Mouse (Mus musculus) spleen, adult 18-20 months (tissue): ENCODE data around the gene Nprl2.
"Not testable (repeated sequence)": the region's sequence is repeated elsewhere in the genome, so short reads cannot be mapped to it uniquely, and the experiment has no call there.

Experiments
- DNase-seq, 2 experiments: peaks; one replicate each; pipeline ENCODE4 v3.0.0; 2022; ENCODE audit warnings: mixed read lengths in 2 of 2

The Nprl2 gene

DNA sequence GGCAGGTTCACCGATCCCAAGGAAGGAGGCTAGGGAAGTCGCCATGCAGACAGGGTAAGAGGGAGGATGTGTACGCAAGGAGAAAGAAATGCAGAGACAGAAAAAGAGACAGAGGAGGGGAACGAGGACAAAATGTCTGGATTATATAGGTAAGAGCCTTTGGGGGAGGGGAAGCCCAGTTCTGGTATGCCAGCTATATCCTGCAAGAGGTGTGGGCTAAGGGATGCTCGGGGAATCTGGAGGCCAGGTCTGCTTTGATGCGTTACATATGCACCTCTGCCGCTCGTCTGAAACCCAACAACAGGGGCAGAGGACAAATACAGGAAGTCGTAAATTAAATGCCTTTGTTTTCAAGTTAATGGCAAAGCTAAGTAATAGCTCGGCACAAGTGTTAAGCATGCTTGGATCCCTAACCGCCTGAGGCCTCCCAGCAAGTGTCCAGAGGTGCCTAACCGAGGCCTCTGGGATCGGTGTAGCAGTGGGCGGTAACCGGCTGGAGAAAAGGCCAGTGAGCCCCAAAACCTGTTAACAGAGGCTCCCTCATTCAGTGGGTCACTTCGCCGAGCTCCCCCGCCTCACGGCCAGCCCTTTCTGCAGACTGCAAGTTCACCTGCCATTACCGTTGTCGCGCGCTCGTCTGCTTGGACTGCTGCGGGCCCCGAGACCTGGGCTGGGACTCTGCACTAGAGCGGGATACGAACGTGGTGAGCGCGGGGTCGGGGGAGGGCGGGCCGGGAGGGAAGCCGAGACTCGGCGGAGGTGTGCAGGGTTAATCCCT is 11.7 kb downstream of the Nprl2 start:
- peak; percentile 54 for DNase-seq

DNA sequence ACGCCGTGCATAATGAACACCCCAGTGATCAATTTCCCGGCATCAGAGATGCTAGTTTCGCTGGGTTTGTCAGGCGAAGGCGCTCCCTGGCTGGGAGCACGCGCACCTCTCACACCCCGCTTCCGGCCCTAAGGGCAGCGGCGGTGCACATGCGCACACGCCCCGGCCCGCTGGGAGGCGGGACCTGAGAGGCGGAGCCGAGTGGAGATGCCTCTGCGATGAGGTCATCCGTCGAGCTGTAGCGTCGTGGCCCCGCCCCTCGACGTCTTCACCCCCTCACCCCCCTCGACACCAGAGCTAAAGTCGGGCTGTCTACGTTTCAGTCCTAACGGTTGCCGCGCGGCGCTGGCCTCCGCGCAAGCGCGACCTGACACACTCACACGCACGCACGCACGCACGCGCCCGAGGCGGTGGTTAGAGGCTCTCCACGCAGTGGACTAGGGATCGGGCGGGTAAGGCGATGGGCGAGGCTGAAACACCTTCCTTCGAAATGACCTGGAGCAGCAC is 12.3 kb downstream of the Nprl2 start:
- peak; percentile 93 for DNase-seq

DNA sequence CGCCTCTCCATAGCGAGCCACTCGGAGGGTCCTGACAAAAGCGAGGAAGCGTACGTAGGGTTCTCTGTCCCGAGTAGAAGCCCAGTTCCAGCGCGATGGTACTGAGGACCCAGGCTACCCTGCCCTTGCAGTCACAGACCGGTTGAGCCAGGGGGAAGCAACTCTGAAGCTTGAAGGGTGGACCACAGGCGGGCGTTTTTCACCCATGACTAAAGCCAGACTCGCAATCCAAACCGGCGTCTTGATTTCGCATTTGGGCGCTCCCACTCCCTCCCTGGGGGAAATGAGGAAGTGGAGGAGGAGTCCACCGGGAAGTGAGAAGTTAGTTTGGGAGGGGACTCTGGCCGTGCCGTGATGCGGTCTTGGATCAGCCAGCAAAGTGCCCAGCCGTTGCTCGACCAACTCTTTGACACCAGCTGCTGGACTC is 13.0 kb downstream of the Nprl2 start:
- DNase-seq, result no peak

DNA sequence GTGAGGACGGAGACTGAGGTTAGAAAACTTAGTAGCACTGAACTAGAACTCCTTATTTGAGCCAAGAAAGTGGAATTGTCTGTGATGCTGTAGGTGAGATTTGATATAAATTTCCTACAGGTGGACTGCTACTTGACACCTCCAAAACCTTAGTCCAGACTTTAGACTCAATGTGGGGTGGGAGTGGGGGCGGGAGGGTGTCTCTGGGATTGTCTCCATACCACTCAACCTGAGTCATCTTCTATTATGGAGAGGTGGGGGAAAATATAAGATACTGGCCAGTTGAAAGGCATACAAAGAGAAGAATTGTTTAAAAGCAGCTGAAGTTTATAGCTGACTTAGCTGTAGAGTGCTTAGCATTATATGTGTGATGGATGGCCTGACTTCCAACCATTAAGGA is 13.7 kb downstream of the Nprl2 start:
- DNase-seq, result no peak

DNA sequence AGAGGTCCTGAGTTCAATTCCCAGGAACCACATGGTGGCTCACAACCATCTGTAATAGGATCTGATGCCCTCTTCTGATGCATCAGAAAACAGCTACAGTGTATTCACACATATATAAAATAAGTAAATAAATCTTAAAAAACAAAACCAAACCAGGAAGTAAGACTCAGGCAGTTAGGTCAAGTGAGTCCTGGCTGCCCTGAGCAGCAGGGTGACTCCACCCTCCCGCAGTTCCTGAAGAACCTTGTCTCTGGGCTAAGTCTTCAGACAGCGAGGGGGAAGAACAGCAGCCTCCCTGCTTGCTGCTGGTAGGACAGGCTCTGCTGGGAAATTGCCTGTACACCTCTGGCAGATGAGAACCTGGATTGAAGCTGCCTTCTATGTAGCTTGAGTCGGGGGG is 14.3 kb downstream of the Nprl2 start:
- DNase-seq, result no peak

DNA sequence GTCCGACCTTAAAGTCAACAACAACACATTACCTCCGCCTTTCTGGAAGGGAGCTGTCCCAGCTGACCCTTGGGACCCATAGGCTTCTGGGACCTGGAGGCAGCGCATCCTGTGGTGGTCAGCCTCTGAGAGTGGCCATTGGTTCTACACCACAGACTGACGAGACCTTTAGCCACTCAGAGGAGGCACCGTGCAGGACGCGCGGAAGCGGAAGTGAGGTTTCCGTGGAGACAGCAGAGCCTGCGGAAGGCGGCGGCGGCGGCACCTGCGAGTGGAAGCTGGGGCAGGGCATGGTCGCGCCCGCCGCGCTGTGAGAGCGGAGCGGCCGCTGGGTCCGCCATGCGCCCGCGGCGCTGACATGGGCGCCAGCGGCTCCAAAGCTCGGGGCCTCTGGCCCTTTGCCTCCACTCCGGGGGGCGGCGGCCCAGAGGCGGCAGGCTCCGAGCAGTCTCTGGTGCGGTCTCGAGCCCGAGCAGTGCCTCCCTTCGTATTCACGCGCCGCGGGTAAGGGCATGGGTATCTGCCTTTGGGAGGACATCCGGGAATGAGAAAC is 21.1 kb downstream of the Nprl2 start, which contains the start of gene Tusc2:
Tusc2 (plus strand) TSS at position 227 of the 553 bp plus-strand sequence.
- peak; percentile 85 to 87 for DNase-seq

DNA sequence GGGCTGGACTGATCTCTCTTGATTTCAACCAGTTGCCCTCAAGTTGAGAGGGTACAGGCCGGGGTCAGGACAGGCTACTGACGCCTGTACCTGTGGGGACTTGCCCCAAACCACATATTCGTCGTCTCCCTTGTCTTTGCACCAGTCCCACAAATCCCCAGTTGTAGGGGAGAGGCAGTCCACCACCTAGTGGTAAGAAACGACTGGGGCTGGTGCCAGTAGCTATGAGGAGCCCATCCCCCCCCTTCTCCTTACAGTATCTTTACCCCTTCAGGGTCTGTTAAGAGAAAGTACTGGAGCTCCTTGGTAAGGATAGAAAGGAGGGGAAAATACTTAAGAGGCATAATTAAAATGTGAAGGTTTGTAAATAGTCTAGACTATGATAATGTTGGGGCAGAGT is 23.5 kb downstream of the Nprl2 start:
- DNase-seq, result not testable (repeated sequence)

DNA sequence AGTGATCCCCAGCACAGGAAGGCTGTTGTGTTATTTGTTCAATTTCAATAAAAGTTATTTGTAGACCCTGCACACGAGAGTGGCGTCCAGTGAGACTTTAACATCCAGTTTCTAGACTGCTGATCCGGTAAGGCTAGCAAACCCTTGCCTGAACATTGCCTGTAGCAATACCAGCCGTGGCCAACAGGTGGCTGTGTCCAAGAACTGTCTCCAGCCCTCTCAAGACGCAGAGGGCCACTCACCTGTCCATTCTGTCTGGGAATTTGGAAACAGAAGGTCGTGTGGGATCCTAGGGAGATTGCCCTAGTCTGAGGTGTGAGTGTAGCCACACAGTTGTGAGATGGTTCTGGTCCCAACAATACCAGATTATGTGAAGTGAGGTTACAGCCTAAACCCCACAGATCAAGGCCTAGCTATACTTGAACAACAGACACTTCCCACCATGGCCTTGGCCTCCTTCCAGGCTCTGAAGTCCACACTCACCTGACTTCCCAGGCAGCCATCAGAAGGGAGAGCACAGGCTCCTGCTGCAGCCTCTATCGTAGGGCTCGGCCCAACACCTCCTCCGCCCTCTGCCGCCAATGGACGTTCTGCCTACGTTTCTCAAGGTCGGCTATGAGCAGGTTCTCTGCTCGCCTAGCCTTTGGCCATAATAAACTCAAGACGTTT is 24.1 kb downstream of the Nprl2 start:
- DNase-seq, result peak; percentile 63 to 85

DNA sequence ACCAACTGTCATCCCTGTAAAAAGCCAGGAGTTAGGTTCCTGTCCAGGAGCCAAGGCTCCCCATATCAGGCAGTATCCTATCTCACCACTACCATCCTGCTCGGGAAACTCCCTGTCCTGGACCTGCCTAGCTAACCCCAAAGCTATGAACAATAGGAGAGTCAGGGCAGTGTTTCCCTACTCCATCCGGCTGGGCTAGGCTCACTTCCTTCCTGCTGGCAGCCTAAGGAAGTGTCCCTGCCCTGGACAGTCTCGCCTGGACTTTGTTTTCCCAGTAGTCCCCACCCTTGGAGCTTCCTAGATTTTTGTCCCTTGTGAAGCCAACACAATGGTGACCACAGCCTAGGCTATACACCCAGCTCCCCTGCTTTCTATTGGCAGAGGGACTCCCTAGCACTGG is 24.8 kb downstream of the Nprl2 start:
- DNase-seq, result no peak

DNA sequence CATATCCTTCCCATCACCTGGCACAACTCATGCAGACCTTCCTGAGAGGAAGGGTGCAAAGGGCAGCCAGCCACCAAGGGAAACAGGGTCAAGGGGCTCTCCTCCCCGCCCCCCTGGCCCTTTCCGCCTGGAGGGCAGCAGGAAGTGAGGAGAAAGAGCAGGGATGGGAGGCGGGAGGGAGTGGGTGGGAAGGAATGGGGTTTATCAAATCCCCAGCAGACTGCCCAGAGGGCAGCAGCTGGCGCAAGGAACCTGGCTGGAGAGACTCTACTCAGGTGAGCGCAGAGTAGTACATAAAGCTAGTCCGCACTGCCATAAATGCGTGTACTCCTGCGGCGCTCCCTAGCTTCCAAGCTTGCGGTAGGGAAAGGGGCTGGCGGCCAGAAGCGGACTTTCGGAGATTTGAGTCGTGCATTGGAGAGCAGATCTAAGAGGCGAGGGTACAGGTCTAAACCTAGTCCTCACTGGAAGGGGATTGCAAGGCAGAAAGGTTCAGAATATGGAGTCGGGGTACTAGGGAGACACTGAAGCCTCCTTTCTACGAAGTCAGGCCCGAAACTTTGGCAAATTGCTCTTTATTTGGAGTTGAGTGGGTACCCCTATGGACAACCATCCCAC is 25.8 kb downstream of the Nprl2 start, which contains the start of gene Hyal2:
Hyal2 (plus strand) TSS at position 244 of the 618 bp plus-strand sequence.
- DNase-seq, result no peak

DNA sequence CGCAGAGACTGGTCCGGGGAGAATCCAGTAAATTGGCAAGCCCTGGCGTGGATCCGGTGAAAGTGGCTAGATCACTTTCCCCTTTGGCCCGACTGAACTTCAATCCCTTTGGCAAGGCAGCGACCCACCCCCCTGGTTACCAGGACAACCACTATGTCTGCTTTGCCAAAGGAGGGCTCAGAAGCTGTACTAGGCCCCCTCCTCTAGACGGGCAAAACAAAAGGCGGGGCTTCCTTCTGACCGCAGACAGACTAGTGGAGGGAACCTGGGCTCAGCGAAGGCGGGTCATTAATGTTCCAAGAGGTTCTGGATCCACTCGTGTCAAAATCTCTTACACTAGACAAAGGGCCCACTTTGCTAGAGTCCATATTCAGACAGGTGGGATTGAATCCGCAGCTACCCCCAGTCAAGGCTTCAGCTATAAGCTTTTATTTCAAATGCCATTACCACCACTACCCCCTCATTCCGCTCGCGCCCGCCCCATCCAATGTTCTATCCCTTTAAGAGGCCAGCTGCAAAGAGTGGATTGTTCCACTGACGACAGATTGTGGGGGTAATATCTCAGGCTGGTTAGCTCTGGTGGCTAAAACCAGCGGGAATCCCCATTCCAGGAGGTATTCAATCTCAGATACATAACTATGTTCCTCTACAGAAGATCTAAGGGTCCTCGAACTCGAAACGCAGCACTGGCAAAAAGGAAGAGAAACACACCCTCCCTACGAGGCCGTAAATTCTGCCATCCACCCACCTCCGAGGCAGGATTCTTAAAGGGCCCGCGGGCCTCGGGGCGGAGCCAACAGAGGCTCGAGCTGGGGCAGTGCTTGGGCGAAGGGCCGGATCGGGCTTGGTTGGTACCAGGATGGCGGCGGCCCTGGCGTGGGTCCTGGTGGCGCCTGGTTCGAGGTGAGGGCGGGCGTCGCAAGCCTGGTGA is 26.6 kb downstream of the Nprl2 start:
- DNase-seq, result peak; percentile 71 to 80

DNA sequence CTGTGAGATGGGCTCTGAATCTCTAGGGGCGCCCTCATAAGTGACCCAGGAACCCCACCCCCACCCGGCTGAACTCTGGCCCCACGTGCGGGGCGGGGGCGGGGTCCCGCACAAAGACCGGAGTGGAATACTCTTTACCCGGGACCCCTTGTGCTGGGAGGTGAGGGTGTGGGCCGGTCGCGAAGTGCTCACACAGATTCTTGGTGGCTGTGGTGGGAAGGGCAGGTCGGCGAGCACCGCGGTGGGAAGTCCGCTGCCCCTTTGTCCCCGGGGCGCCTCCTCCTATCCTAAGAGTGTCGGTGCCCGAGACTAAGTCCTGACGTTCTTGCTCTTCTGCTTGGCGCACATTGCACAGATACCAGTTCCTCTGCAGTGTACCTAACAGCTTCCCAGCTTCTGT is 27.2 kb downstream of the Nprl2 start:
- DNase-seq, result no peak

DNA sequence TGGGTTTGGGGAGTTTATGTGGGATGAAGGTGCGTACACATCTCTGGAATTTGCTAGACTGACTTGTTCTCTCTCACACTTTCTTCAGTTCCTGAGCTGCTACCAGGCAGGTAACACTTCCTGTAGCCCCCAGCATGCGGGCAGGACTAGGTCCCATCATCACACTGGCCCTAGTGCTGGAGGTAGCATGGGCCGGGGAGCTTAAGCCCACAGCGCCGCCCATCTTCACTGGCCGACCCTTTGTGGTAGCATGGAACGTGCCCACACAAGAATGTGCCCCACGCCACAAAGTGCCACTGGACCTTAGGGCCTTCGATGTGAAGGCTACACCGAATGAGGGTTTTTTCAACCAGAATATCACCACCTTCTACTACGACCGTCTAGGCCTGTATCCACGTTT is 28.0 kb downstream of the Nprl2 start:
- DNase-seq, result no peak

DNA sequence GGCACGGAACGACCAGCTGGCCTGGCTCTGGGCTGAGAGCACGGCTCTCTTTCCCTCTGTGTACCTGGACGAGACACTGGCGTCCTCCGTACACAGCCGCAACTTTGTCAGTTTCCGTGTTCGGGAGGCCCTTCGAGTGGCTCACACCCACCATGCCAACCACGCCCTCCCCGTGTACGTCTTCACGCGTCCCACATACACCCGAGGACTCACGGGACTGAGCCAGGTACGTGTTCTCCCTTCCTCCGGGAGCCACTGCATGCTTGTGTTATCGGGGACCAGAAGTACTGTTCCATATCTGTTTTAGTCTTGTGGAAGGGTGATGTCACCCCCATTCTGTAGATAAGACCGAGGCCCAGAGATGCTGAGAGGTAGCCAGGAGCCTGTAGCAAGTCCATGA is 28.8 kb downstream of the Nprl2 start:
- no peak for DNase-seq

DNA sequence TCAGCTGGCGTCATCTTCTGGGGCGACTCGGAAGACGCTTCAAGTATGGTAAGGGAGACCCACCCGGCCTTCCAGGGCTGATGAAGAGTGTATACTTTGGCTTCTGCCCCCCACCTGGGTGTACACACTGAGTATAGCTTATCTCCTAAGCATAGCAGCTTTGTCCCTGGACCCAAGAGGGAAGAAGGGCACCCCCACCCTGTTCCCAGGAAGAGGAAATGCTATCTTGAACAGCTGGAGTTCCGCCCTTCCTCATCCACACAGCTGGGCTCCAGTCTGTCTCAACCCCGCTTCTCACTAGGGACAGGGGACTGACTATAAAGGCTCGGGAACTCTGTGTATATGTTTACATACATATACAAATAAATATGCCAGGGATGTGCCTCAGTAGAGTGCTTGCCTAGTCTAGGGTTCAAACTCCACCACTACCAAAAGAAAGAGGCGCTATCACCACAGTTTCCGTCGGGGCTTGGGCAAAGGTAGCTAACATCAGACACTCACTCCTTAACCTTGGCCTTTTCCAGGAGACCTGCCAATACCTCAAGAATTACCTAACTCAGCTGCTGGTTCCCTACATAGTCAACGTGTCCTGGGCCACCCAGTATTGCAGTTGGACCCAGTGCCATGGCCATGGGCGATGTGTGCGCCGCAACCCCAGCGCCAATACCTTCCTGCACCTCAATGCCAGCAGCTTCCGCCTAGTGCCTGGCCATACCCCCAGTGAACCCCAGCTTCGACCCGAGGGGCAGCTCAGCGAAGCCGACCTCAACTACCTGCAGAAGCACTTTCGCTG is 29.7 kb downstream of the Nprl2 start:
- no peak for DNase-seq

DNA sequence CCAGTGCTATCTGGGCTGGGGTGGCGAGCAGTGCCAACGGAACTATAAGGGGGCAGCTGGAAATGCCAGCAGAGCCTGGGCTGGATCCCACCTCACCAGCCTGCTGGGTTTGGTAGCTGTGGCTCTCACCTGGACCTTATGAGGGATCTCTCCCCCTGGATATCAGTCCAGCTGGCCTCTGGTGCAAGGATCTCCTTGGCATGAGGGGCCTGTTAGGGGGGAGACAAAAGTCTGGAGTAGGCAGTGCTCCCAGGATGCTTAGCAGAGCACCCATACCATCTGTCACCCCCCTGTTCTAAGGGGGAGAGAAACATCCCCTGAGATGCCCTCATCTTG is 30.3 kb downstream of the Nprl2 start:
- no peak for DNase-seq

DNA sequence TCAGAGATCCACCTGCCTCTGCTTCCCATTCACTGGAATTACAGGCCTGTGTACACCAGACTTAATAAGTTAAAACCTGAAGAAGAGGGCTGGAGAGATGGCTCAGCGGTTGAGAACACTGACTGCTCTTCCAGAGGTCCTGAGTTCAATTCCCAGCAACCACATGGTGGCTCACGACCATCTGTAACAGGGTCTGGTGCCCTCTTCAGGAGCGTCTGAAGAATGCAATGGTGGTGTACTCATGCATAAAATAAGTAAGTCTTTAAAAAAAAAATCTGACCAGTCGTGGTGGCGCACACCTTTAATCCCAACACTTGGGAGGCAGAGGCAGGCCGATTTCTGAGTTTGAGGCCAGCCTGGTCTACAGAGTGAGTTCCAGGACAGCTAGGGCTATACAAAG is 31.7 kb downstream of the Nprl2 start:
- DNase-seq, result not testable (repeated sequence)

DNA sequence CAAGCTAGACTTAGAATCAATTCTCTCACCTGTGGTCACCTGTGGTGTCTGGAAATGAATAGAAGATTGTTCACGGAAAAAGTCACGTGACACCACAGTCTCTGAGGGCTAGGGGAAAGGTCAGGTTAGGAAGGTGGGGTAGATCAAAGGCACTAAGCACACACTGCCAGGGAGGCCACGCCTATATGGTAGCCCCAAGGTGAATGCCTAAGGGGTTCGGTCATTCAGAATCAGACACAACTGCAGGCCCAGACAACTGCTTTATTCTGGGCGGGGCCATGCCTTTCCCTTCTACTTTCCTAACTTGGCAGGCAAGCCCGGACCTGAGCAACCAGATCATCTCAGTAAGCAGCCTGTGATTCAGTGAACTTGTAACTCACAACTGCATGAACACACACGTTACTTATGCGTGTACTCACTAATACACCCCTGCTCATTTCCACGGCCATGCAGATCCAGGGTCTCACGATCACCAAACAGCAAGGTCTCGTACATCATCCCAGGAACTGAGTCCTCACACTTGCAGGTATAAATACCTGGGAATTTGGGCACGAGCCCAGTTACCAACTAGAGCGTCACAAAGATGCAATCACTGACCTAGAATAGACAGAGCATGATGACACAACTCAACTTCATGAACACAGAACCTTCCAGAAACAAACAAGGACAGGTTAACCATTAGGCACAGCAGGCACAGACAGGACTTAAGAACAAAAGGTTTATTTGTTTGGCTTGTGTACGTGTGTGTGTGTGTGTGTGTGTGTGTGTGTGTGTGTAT is 33.7 kb downstream of the Nprl2 start:
- no peak for DNase-seq

DNA sequence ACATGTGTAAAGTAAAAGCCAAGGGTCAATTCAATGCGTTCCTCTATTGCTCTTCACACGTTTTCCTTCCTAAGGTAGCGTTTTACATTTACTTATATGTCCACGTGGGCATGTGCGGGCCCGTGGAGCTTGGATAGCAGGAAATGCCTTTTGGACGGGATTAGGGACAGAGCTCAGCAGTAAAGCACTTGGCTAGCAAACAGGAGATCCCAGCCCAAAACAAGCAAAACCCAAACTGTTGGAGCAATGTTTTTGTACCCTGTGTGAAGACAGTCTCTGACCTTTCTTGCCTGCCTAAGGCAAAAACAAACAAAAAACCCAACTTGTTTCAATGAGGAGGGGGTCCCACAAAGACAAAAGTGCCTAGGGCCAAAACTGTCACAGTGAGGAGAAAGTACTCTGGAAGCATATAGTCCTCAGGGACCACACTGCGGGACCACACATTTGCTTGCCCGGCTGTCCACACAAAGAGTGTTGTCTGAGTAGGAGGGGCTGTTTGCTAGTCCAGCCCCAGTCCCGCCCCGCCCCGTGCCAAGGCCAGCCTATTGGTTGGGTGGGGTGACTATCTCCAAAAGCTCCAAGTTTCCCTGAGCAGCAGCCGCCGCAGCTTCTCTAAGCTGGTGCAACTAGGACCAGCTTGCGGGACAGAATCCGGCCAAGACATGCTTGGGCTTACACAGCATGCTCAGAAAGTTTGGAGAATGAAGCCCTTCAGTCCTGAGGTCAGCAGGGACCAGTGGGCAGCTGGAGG is 34.5 kb downstream of the Nprl2 start, which contains the start of gene Hyal1:
Hyal1 (plus strand) TSS at position 571 of the 751 bp plus-strand sequence.
- DNase-seq, result no peak

DNA sequence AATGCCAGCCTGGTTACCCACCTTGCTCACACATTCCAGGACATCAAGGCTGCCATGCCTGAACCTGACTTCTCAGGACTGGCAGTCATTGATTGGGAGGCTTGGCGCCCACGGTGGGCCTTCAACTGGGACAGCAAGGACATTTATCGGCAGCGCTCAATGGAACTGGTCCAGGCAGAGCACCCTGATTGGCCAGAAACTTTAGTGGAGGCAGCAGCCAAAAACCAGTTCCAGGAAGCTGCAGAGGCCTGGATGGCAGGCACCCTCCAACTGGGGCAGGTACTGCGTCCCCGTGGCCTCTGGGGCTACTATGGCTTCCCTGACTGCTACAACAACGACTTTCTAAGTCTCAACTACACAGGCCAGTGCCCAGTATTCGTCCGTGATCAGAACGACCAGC is 35.8 kb downstream of the Nprl2 start:
- no peak for DNase-seq
